Mouse (Mus musculus): ENCODE measurements around the gene Selenbp1.

Selenbp1 gene

DNA sequence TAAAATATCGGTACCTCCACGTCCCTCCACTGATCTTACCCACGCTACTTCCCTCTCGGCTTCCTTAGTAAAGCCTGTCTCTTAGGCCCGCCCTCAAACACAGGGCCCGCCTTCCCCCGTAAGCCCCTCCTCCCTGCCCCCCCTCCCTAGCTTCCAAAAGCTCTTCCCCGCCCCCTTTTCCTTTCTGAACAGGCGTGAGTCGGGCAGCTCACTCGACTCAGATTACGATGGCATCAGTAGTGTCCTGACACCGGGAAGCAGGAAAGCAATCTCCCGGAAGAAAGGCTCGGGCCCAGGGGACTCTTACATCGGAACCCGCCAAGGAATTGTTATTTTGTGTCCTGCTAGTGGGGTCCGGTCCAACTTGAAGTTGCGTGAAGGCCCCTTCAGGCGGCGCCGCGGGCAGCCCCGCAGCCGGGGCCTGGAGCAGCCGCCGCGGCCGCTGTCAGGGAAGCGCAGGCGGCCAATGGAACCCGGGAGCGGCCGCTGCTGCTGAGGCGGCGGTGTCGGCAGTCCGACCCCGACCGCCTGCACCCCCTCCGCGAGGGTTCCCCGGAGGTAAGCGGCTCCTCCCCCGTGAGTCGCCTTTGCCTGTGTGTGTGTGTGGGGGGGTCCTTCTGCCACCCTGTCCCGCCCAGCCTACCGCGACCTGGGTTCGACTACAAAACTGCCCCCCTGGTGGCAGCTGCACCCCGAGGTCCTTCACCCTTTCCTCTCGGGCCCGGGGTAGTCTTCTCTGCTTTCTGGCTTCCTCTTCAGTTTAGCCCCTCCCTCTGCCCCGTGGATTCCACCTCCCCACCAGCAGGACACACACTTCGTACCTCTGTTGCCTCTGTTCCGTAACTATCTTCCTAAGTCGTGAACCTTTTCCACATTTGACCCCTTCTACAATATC lies 41.9 kb downstream of the Selenbp1 start, which contains the start of gene Pi4kb:
Pi4kb (plus strand) TSS at position 204 of the 895 bp plus-strand sequence.
- peak; percentile 64 to 69 for DNase-seq (ENCODE audit: low spot score in 2 of 2)

DNA sequence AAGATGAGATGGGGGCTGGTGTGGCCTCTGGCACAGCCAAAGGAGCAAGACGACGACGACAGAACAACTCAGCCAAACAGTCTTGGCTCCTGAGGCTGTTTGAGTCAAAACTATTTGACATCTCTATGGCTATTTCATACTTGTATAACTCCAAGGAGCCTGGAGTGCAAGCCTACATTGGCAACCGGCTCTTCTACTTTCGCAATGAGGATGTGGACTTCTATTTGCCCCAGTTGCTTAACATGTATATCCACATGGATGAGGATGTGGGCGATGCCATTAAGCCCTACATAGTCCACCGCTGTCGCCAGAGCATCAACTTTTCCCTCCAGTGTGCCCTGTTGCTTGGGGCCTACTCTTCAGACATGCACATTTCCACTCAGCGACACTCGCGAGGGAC lies 51.5 kb downstream of the Selenbp1 start:
- no peak for DNase-seq (ENCODE audit: low spot score in 2 of 2)

DNA sequence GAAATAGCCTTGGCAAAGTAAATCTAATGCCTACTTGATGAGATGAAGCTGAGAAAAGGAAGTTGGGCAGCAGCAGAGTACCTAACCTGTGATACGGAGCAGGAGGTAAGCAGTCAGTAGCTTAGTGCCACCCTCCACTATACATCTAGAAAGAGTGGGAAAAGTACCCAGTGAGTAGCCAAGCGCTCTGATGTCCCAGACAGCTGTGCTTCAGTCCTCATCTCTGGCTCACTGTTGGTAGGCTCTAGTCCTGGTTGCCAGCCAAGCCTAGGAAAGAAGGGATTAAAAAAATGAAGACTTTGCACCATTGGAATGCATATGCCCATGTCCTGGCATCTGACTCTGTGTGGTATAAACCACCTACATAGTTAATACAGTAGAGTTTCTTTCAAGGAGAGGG lies 52.7 kb downstream of the Selenbp1 start:
- DNase-seq (ENCODE audit: low spot score in 2 of 2) = no peak

DNA sequence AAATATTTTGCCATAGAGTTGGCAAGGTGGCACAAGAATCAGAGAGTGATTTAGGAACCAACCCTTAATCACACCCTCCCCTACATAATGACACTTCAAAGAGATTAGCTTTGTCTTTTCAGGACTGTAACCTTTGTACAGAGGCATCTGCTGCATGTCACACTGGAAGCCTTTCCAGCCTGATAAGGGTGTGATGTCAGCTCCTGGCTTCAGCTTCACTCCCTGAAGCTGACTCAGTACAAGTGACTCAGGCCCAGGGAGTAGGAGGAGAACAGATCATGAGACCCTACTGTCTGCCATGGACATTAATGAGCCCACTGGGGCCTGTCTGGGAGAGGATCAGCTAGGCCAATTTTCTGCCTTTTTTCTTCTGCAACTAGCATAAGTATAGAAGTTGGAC lies 54.7 kb downstream of the Selenbp1 start:
- DNase-seq (ENCODE audit: low spot score in 2 of 2) = no peak

DNA sequence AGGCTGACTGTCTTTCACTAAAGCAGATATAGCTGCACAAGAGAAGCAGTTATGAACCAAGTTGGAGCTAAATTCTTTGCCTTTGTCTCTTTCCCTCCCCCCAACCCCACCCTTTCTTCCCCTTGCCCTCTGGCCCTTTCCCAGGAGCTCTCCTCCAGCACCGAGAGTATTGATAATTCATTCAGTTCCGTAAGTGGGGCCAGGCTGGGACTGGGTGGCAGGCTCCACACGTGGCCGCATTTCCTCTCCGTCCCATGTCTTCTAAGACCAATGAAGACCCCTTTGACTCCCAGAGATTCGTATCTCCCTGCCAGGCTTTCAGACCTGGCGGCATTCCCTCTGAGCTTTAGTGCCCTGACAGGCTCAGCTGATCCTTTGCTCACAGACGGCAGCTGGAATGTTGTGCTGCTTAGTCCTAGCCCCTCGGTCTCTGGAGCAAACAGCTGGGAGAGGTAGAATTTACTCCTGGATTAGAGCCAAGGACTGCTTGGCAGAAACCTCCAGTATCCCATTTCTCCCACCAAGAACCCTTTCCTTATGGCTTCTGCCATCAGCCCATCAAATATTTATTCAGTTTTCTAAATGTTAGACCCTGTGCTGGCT lies 56.4 kb downstream of the Selenbp1 start:
- DNase-seq (ENCODE audit: low spot score in 2 of 2) = no peak

Data from frontal cortex, postnatal 14 days (tissue).